Mouse (Mus musculus) ES-E14 (cell line): ENCODE results near the gene Gdf15.

Experiments used
- CHD2 ChIP-seq: IDR thresholded peaks from 2 replicates; pipeline ENCODE4 v1.6.1; 2014; ENCODE audit warnings: mild to moderate bottlenecking, low read depth, low read length, inconsistent platforms
- HCFC1 ChIP-seq: IDR thresholded peaks from 2 replicates; pipeline ENCODE4 v1.6.1; 2012; ENCODE audit warnings: low read length, inconsistent platforms, borderline replicate concordance; ENCODE audit not compliant: insufficient read depth
- MAFK ChIP-seq: IDR thresholded peaks from 2 replicates; pipeline ENCODE4 v1.6.1; 2014; ENCODE audit warnings: mild to moderate bottlenecking, low read depth, low read length, inconsistent platforms; ENCODE audit not compliant: insufficient read depth
- ZC3H11A ChIP-seq: IDR thresholded peaks from 2 replicates; pipeline ENCODE4 v1.6.1; 2012; ENCODE audit warnings: low read depth, mild to moderate bottlenecking, inconsistent platforms, low read length, borderline replicate concordance
- ZNF384 ChIP-seq: IDR thresholded peaks from 2 replicates; pipeline ENCODE4 v1.6.1; 2012; ENCODE audit warnings: low read depth, low read length, inconsistent platforms

DNA sequence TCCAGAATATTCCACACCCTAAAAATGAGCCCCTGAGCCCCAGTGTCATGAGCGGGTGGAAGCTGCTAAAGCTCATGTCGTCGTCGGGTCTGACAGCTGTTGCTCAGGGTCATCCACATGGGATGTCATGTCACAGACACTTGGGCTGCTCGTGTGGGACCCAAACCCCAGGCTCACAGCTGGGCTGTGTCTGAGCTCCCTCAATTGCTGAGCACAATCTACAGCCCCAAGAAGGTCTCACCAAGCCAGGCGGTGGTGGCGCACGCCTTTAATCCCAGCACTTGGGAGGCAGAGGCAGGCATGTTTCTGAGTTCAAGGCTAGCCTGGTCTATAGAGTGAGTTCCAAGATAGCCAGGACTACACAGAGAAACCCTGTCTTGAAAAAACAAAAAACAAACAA is 17.0 kb downstream of the Gdf15 start:
- no peak for TF ChIP-seq ZC3H11A
- no peak for TF ChIP-seq CHD2
- TF ChIP-seq ZNF384 = no peak
- TF ChIP-seq HCFC1 = no peak
- TF ChIP-seq MAFK = no peak
